Mouse (Mus musculus) hindbrain, embryonic 14.5 days (tissue): ENCODE results near the gene Kpna7. TPM values are rescaled to one million over a fixed set of nuclear protein-coding genes. Genes with fewer than 3 reads are reported as not detected.
"Not testable (repeated sequence)": the region's sequence is repeated elsewhere in the genome, so short reads cannot be mapped to it uniquely, and the experiment has no call there.

Experiments used
- ATAC-seq: fragments of 200-750 bp; cut with Nextera tagmentation; 2 replicates; pipeline ENCODE4 v1.8.0; 2017; ENCODE audit warnings: moderate number of reproducible peaks, mild to moderate bottlenecking, moderate TSS enrichment, moderate library complexity; ENCODE audit not compliant: low FRiP score
- DNase-seq: peaks from one replicate; pipeline ENCODE4 v3.0.0-alpha.2; 2015; ENCODE audit warnings: low spot score
- H3K27ac ChIP-seq: fragments of 300-500 bp; sonication (generic); 2 replicates; pipeline ENCODE4 v1.5.1; 2014; ENCODE audit warnings: mild to moderate bottlenecking, moderate library complexity
- H3K27me3 ChIP-seq: fragments of 300-500 bp; sonication (generic); 2 replicates; pipeline ENCODE4 v1.6.1; 2014; ENCODE audit warnings: mild to moderate bottlenecking, low read length, mixed read lengths; ENCODE audit not compliant: control insufficient read depth, insufficient read depth
- H3K36me3 ChIP-seq: fragments of 300-500 bp; sonication (generic); replicated peaks from 2 replicates; pipeline ENCODE4 v1.6.1; 2014; ENCODE audit not compliant: control insufficient read depth, insufficient read depth
- H3K4me1 ChIP-seq: fragments of 300-500 bp; sonication (generic); replicated peaks from 2 replicates; pipeline ENCODE4 v1.6.1; 2014; ENCODE audit warnings: antibody characterized with exemption, low read length, mixed read lengths; ENCODE audit not compliant: control insufficient read depth, insufficient read depth
- H3K4me2 ChIP-seq: fragments of 300-500 bp; sonication (generic); replicated peaks from 2 replicates; pipeline ENCODE4 v1.6.1; 2014; ENCODE audit warnings: mild to moderate bottlenecking, moderate library complexity
- H3K4me3 ChIP-seq: fragments of 300-500 bp; sonication (generic); replicated peaks from 2 replicates; pipeline ENCODE4 v1.5.1; 2014; ENCODE audit warnings: mild to moderate bottlenecking, low read length
- H3K9ac ChIP-seq: fragments of 300-500 bp; sonication (generic); 2 replicates; pipeline ENCODE4 v1.6.1; 2014
- H3K9me3 ChIP-seq: fragments of 300-500 bp; sonication (generic); 2 replicates; pipeline ENCODE4 v1.6.1; 2016; ENCODE audit warnings: low read length; ENCODE audit not compliant: control insufficient read depth
- WGBS: fragments of 180-500 bp; shearing (Covaris S2); extraction: QIAGEN DNeasy Blood & Tissue Kit; methylation state at CpG from one replicate; pipeline ENCODE4 v1.1.7; 2014; 5-methylcytosine and 5-hydroxymethylcytosine counted together
- polyA plus RNA-seq: library from polyadenylated mRNA; unstranded; fragments of >200 nt; fragmentation: Nextera tagmentation; extraction: Ambion mirVana; gene quantifications from 2 replicates; pipeline ENCODE4 v1.2.1, GENCODE M21; 2014

Kpna7 gene
- polyA plus RNA-seq, 1 experiment from 2014 or later, result not detected

GRCm38 (mm10) chr5:145089878-145090277 lies 6.0 kb upstream of the Kpna7 start:
- Histone ChIP-seq H3K4me2 (no peak overlapping the region), H3K4me3 (no peak overlapping the region), H3K27ac (no peak overlapping the region), H3K9me3 (no peaks in the 10 kb centered on the region), H3K9ac (no peak overlapping the region), H3K4me1 (peaks cover 7% of the 10 kb centered on the region; the same call in 1 of the 2 replicates), H3K36me3 (peaks cover 45% of the 10 kb centered on the region), H3K27me3 (no peaks in the 10 kb centered on the region)
- DNase-seq, result no peak
- no peak for ATAC-seq
- WGBS, result 95% methylated on average over 3 of the region's 3 CpGs

- ATAC-seq, result no peak
- H3K27me3 ChIP-seq, result no peaks in the 10 kb centered on the region
- WGBS, result 98% methylated on average over 2 of the region's 2 CpGs
Measured at GRCm38 (mm10) chr5:145088186-145088585, 4.4 kb upstream of the Kpna7 start.

GRCm38 (mm10) chr5:145084822-145085221 lies 992 bp upstream of the Kpna7 start:
- peak overlapping the region; percentile 92 for H3K9ac ChIP-seq
- ATAC-seq, result no peak
- peaks cover 8% of the 10 kb centered on the region; the same call in 1 of the 2 replicates for H3K36me3 ChIP-seq
- H3K9me3 ChIP-seq, result no peaks in the 10 kb centered on the region
- H3K4me1 ChIP-seq, result peaks cover 14% of the 10 kb centered on the region
- no peak overlapping the region for H3K27ac ChIP-seq
- H3K27me3 ChIP-seq, result no peaks in the 10 kb centered on the region
- 90% methylated on average over 2 of the region's 2 CpGs for WGBS
- peak overlapping the region; percentile 89 for H3K4me2 ChIP-seq
- no peak for DNase-seq
- H3K4me3 ChIP-seq, result peak overlapping the region; percentile 82

More at GRCm38 (mm10) chr5:145088186-145088585, 4.4 kb upstream of the Kpna7 start:
- no peaks in the 10 kb centered on the region for H3K9me3 ChIP-seq
- H3K4me3 ChIP-seq, result no peak overlapping the region
- no peak overlapping the region for H3K9ac ChIP-seq
- H3K27ac ChIP-seq, result no peak overlapping the region
- peaks cover 29% of the 10 kb centered on the region for H3K36me3 ChIP-seq
- H3K4me1 ChIP-seq, result peaks cover 14% of the 10 kb centered on the region
- no peak for DNase-seq
- H3K4me2 ChIP-seq, result no peak overlapping the region

GRCm38 (mm10) chr5:145083201-145083600 lies 629 bp downstream of the Kpna7 start:
- 52% methylated on average over 6 of the region's 6 CpGs for WGBS
- peak; percentile 21; the same call in 1 of the 2 replicates for ATAC-seq
- H3K4me1 ChIP-seq, result peaks cover 14% of the 10 kb centered on the region
- H3K27me3 ChIP-seq, H3K9me3 ChIP-seq, H3K36me3 ChIP-seq, DNase-seq: not testable (repeated sequence)
- H3K9ac ChIP-seq, result peak overlapping the region; percentile 92
- peak overlapping the region; percentile 82 for H3K4me3 ChIP-seq
- peak overlapping the region; percentile 94 for H3K27ac ChIP-seq
- H3K4me2 ChIP-seq, result peak overlapping the region; percentile 89

- ATAC-seq, result no peak
- H3K4me2 ChIP-seq, result no peak overlapping the region
Measured at GRCm38 (mm10) chr5:145081866-145082613, 1.8 kb downstream of the Kpna7 start.

GRCm38 (mm10) chr5:145075081-145075480 lies 8.7 kb downstream of the Kpna7 start:
- DNase-seq (no peak), ATAC-seq (no peak)
- Histone ChIP-seq H3K4me1 (no peaks in the 10 kb centered on the region), H3K9me3 (no peaks in the 10 kb centered on the region), H3K27me3 (no peaks in the 10 kb centered on the region), H3K9ac (no peak overlapping the region), H3K4me2 (no peak overlapping the region), H3K4me3 (no peak overlapping the region), H3K27ac (no peak overlapping the region), H3K36me3 (no peaks in the 10 kb centered on the region)
- WGBS, result 77% methylated on average over 3 of the region's 3 CpGs

More at GRCm38 (mm10) chr5:145081866-145082613, 1.8 kb downstream of the Kpna7 start:
- DNase-seq, result no peak
- WGBS, result 96% methylated on average over 10 of the region's 10 CpGs
- H3K27me3 ChIP-seq, result no peaks in the 10 kb centered on the region
- no peak overlapping the region for H3K4me3 ChIP-seq
- no peak overlapping the region for H3K27ac ChIP-seq
- peaks cover 8% of the 10 kb centered on the region; the same call in 1 of the 2 replicates for H3K36me3 ChIP-seq
- H3K9ac ChIP-seq, result no peak overlapping the region
- H3K9me3 ChIP-seq, result no peaks in the 10 kb centered on the region
- peaks cover 14% of the 10 kb centered on the region for H3K4me1 ChIP-seq

GRCm38 (mm10) chr5:145071342-145071741 lies 12.5 kb downstream of the Kpna7 start:
- no peak overlapping the region for H3K4me3 ChIP-seq
- 63% methylated on average over 6 of the region's 6 CpGs for WGBS
- no peaks in the 10 kb centered on the region for H3K9me3 ChIP-seq
- DNase-seq (no peak), ATAC-seq (no peak)
- no peaks in the 10 kb centered on the region for H3K27me3 ChIP-seq
- H3K9ac ChIP-seq, result no peak overlapping the region
- H3K27ac ChIP-seq, result no peak overlapping the region
- no peaks in the 10 kb centered on the region for H3K36me3 ChIP-seq
- no peak overlapping the region for H3K4me2 ChIP-seq
- no peaks in the 10 kb centered on the region for H3K4me1 ChIP-seq

- H3K4me1 ChIP-seq, result no peaks in the 10 kb centered on the region
- no peaks in the 10 kb centered on the region for H3K27me3 ChIP-seq
- H3K9ac ChIP-seq, result no peak overlapping the region
- no peaks in the 10 kb centered on the region for H3K36me3 ChIP-seq
- no peak overlapping the region for H3K4me2 ChIP-seq
- no peak overlapping the region for H3K4me3 ChIP-seq
- no peak for ATAC-seq
- under 1% methylated on average over 5 of the region's 5 CpGs for WGBS
- peak; percentile 90 for DNase-seq
- no peaks in the 10 kb centered on the region for H3K9me3 ChIP-seq
- no peak overlapping the region for H3K27ac ChIP-seq
Measured at GRCm38 (mm10) chr5:145069707-145070106, 14.1 kb downstream of the Kpna7 start.

- Histone ChIP-seq H3K27me3 (no peaks in the 10 kb centered on the region), H3K36me3 (no peaks in the 10 kb centered on the region), H3K9ac (no peak overlapping the region), H3K4me1 (no peaks in the 10 kb centered on the region), H3K4me3 (no peak overlapping the region), H3K9me3 (no peaks in the 10 kb centered on the region), H3K27ac (no peak overlapping the region), H3K4me2 (no peak overlapping the region)
- WGBS, result 64% methylated on average over 3 of the region's 3 CpGs
- ATAC-seq (no peak), DNase-seq (no peak)
Measured at GRCm38 (mm10) chr5:145068863-145069262, 15.0 kb downstream of the Kpna7 start.
